Mouse (Mus musculus) C2C12 (cell line): Measurements from ENCODE around the gene Fmo3. TPM values are rescaled to one million over a fixed set of nuclear protein-coding genes. Genes with fewer than 3 reads are reported as not detected.

ENCODE experiments used
- H3K27me3 ChIP-seq: one replicate; pipeline ENCODE4 v1.6.1; 2011; ENCODE audit not compliant: control insufficient read depth, insufficient read depth, insufficient read length
- H3K36me3 ChIP-seq: one replicate; pipeline ENCODE4 v1.6.1; 2011; ENCODE audit not compliant: control insufficient read depth, insufficient read depth
- H3K4me3 ChIP-seq: one replicate; pipeline ENCODE4 v1.5.1; 2011; ENCODE audit warnings: mild to moderate bottlenecking, control low read depth; ENCODE audit not compliant: poor library complexity, insufficient read depth, severe bottlenecking
- H3K79me2 ChIP-seq: one replicate; pipeline ENCODE4 v1.6.1; 2011; ENCODE audit not compliant: control insufficient read depth, insufficient read depth
- H3K79me3 ChIP-seq: one replicate; pipeline ENCODE4 v1.6.1; 2011; ENCODE audit warnings: low read depth, control low read depth
- H3ac ChIP-seq: one replicate; pipeline ENCODE3; 2011; ENCODE audit warnings: low read depth; ENCODE audit not compliant: control insufficient read depth, insufficient read length
- CEBPB ChIP-seq: IDR thresholded peaks from one replicate; pipeline ENCODE4 v1.6.1; 2011; ENCODE audit warnings: low read depth, mild to moderate bottlenecking, control low read depth, moderate library complexity
- CTCF ChIP-seq: IDR thresholded peaks from one replicate; pipeline ENCODE4 v1.5.1; 2011; ENCODE audit not compliant: control insufficient read depth, insufficient read depth, insufficient read length
- FOSL1 ChIP-seq: IDR thresholded peaks from one replicate; pipeline ENCODE4 v1.8.0; 2011; ENCODE audit warnings: mild to moderate bottlenecking, low read length; ENCODE audit not compliant: poor library complexity, insufficient read depth, severe bottlenecking
- MAX ChIP-seq: IDR thresholded peaks from one replicate; pipeline ENCODE4 v1.6.1; 2011; ENCODE audit warnings: mild to moderate bottlenecking, control low read depth
- MYOD1 ChIP-seq: IDR thresholded peaks from one replicate; pipeline ENCODE4 v1.6.1; 2011; ENCODE audit warnings: low read depth; ENCODE audit not compliant: control insufficient read depth, insufficient read length
- MYOG ChIP-seq: IDR thresholded peaks from one replicate; pipeline ENCODE4 v1.6.1; 2011; ENCODE audit not compliant: control insufficient read depth, insufficient read length; ENCODE audit errors: extremely low read depth
- USF1 ChIP-seq: IDR thresholded peaks from one replicate; pipeline ENCODE4 v1.6.1; 2011; ENCODE audit warnings: low read depth, mild to moderate bottlenecking, control low read depth, moderate library complexity
- polyA plus RNA-seq: library from polyadenylated mRNA; unstranded; fragments of >200 nt; fragmentation: generic; extraction: Trizol; gene quantifications from one replicate; pipeline ENCODE4 v1.2.1, GENCODE M21; 2012; ENCODE audit warnings: missing spikeins

Fmo3 gene
- polyA plus RNA-seq, 1 experiment = not detected

- no peaks in the 10 kb centered on the region for H3K27me3 ChIP-seq
- no peaks in the 10 kb centered on the region for H3K36me3 ChIP-seq
- H3ac ChIP-seq = no peak overlapping the region
- TF ChIP-seq CEBPB (no peak), CTCF (no peak), USF1 (no peak), MYOD1 (no peak), MYOG (no peak), FOSL1 (no peak), MAX (no peak)
- no peaks in the 10 kb centered on the region for H3K79me3 ChIP-seq
- no peaks in the 10 kb centered on the region for H3K79me2 ChIP-seq
- H3K4me3 ChIP-seq = no peak overlapping the region
Measured at GRCm38 (mm10) chr1:162986777-162987176, 2.4 kb upstream of the Fmo3 start.

- H3K79me3 ChIP-seq = no peaks in the 10 kb centered on the region
- TF ChIP-seq MYOG = no peak
- no peaks in the 10 kb centered on the region for H3K36me3 ChIP-seq
- no peak overlapping the region for H3K4me3 ChIP-seq
- no peak overlapping the region for H3ac ChIP-seq
- H3K27me3 ChIP-seq = no peaks in the 10 kb centered on the region
- H3K79me2 ChIP-seq = no peaks in the 10 kb centered on the region
Measured at GRCm38 (mm10) chr1:162986121-162986748, 1.9 kb upstream of the Fmo3 start.

GRCm38 (mm10) chr1:162963556-162963955 lies 20.8 kb downstream of the Fmo3 start:
- TF ChIP-seq FOSL1 = no peak
- TF ChIP-seq CEBPB = no peak
- no peak for TF ChIP-seq MAX
- no peak for TF ChIP-seq USF1
- TF ChIP-seq CTCF = no peak
- no peak for TF ChIP-seq MYOG
- TF ChIP-seq MYOD1 = no peak
- H3K36me3 ChIP-seq = no peaks in the 10 kb centered on the region
- no peaks in the 10 kb centered on the region for H3K79me2 ChIP-seq
- H3K27me3 ChIP-seq = peaks cover 3% of the 10 kb centered on the region
- H3ac ChIP-seq = no peak overlapping the region
- no peak overlapping the region for H3K4me3 ChIP-seq
- no peaks in the 10 kb centered on the region for H3K79me3 ChIP-seq

GRCm38 (mm10) chr1:162957422-162957821 lies 26.9 kb downstream of the Fmo3 start:
- Histone ChIP-seq H3K36me3 (no peaks in the 10 kb centered on the region), H3K79me3 (no peaks in the 10 kb centered on the region), H3K4me3 (no peak overlapping the region), H3K79me2 (no peaks in the 10 kb centered on the region), H3ac (no peak overlapping the region), H3K27me3 (peaks cover 1% of the 10 kb centered on the region)
- TF ChIP-seq CTCF = no peak
- TF ChIP-seq CEBPB = no peak
- TF ChIP-seq USF1 = no peak
- TF ChIP-seq MYOG = no peak
- no peak for TF ChIP-seq MYOD1
- TF ChIP-seq MAX = no peak
- TF ChIP-seq FOSL1 = no peak

- H3K79me3 ChIP-seq = no peaks in the 10 kb centered on the region
- no peaks in the 10 kb centered on the region for H3K27me3 ChIP-seq
- TF ChIP-seq FOSL1 (no peak), CEBPB (no peak)
- no peak overlapping the region for H3K4me3 ChIP-seq
- H3K79me2 ChIP-seq = no peaks in the 10 kb centered on the region
- no peak overlapping the region for H3ac ChIP-seq
- no peaks in the 10 kb centered on the region for H3K36me3 ChIP-seq
Measured at GRCm38 (mm10) chr1:162953079-162953478, 31.2 kb downstream of the Fmo3 start.

GRCm38 (mm10) chr1:162949763-162950162 lies 34.6 kb downstream of the Fmo3 start:
- TF ChIP-seq MAX (no peak), MYOG (no peak), MYOD1 (no peak), CTCF (no peak), CEBPB (no peak), FOSL1 (no peak), USF1 (no peak)
- Histone ChIP-seq H3K79me3 (no peaks in the 10 kb centered on the region), H3K27me3 (no peaks in the 10 kb centered on the region), H3K4me3 (no peak overlapping the region), H3ac (no peak overlapping the region), H3K36me3 (no peaks in the 10 kb centered on the region), H3K79me2 (no peaks in the 10 kb centered on the region)
